Mouse (Mus musculus): ENCODE data around the gene Gm49352.
"Not testable (repeated sequence)": the region's sequence is repeated elsewhere in the genome, so short reads cannot be mapped to it uniquely, and the experiment has no call there.

The Gm49352 gene

DNA sequence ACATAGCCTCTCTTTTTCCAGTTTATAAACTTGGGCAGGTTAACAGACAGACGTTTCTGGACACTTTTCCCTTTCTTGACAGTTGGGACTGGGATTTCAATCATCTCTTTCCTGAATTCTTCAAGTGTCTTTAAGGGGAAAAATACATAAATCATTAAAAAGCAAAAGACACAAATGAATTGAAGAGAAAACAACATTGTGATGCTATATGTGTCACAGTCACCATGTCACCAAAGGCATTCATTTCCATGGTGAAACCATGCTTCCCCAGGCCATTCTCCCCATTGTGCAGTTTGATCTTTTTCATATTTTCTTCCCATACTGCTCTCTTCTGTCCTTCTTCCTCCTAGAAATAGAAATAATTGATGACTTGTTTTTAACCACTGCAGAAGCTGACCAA, at the start of gene Gm49352:
Gene Gm49352 (minus strand): TSS at position 101 of the 400 bp plus-strand sequence.
- not testable (repeated sequence) for DNase-seq (ENCODE audit: low read depth, low spot score)

DNA sequence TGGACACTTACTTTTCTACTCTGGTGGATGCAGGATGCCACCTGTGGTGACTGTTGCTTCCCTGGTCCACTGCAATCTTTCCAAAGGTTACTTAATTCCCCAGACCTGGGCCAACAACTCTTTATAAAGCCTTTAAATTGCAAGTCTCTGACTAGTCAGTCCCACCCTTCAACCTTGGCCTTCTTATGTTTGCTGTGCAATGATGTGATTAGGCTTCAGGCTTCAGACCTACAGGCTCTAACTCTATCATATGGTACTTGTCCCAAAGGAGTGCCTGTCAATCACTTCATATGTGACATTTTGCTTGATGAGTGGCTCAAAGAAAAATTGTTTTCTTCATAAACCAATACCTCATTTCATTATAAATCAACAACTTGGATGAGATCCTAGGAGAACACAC, 2.1 kb upstream of the Gm49352 start, which contains the start of gene Cts3:
Gene Cts3 (minus strand): TSS at position 101 of the 400 bp plus-strand sequence.
- DNase-seq (ENCODE audit: low read depth, low spot score), result no peak

DNA sequence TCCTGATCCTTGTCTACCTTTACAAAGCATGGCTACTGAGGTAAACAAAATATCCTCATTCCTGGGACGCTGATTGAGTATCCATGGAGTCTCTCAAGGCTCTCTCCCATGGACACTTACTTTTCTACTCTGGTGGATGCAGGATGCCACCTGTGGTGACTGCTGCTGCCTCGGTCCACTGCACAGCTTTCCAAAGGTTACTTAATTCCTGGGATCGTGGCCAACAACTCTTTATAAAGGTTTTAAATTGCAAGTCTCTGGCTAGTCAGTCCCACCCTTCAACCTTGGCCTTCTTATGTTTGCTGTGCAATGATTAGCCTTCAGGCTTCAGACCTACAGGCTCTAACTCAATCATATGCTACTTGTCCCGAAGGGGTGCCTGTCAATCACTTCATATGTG, 26.3 kb downstream of the Gm49352 start, which contains the start of gene Ctsm:
Gene Ctsm (minus strand): TSS at position 209 of the 400 bp plus-strand sequence.
- no peak for DNase-seq (ENCODE audit: low read depth, low spot score)
